Mouse (Mus musculus) forebrain, embryonic 11.5 days (tissue): ENCODE measurements around the gene Msi1. TPM values are rescaled to one million over a fixed set of nuclear protein-coding genes. Genes with fewer than 3 reads are reported as not detected.

Source experiments
- ATAC-seq: fragments of 200-750 bp; cut with Nextera tagmentation; replicated peaks from 2 replicates; pipeline ENCODE4 v1.8.0; 2017; ENCODE audit warnings: moderate TSS enrichment; ENCODE audit not compliant: low FRiP score
- DNase-seq: peaks from one replicate; pipeline ENCODE4 v3.0.0-alpha.2; 2017; ENCODE audit warnings: low spot score
- H3K27ac ChIP-seq: fragments of 300-500 bp; sonication (generic); 2 replicates; pipeline ENCODE4 v1.5.1; 2014; ENCODE audit warnings: low read depth, low read length
- H3K27me3 ChIP-seq: fragments of 300-500 bp; sonication (generic); 2 replicates; pipeline ENCODE4 v1.6.1; 2014; ENCODE audit warnings: mild to moderate bottlenecking, low read length, mixed read lengths; ENCODE audit not compliant: control insufficient read depth, insufficient read depth
- H3K36me3 ChIP-seq: fragments of 300-500 bp; sonication (generic); 2 replicates; pipeline ENCODE4 v1.6.1; 2014; ENCODE audit warnings: mild to moderate bottlenecking, low read length, moderate library complexity, mixed read lengths; ENCODE audit not compliant: control insufficient read depth, insufficient read depth
- H3K4me1 ChIP-seq: fragments of 300-500 bp; sonication (generic); replicated peaks from 2 replicates; pipeline ENCODE4 v1.6.1; 2014; ENCODE audit warnings: low read length, mixed read lengths; ENCODE audit not compliant: control insufficient read depth, insufficient read depth
- H3K4me2 ChIP-seq: fragments of 300-500 bp; sonication (generic); 2 replicates; pipeline ENCODE4 v1.6.1; 2014; ENCODE audit warnings: low read depth, mild to moderate bottlenecking, low read length, moderate library complexity, mixed read lengths; ENCODE audit not compliant: severe bottlenecking
- H3K4me3 ChIP-seq: fragments of 300-500 bp; sonication (generic); 2 replicates; pipeline ENCODE4 v1.5.1; 2014; ENCODE audit warnings: low read depth, low read length
- H3K9ac ChIP-seq: fragments of 300-500 bp; sonication (generic); 2 replicates; pipeline ENCODE4 v1.6.1; 2014; ENCODE audit warnings: low read length
- H3K9me3 ChIP-seq: fragments of 300-500 bp; sonication (generic); 2 replicates; pipeline ENCODE4 v1.6.1; 2016; ENCODE audit warnings: low read length, mixed read lengths; ENCODE audit not compliant: control insufficient read depth
- WGBS: fragments of 180-500 bp; shearing (Covaris S2); extraction: QIAGEN DNeasy Blood & Tissue Kit; methylation state at CpG from one replicate; pipeline ENCODE4 v1.1.7; 2014; 5-methylcytosine and 5-hydroxymethylcytosine counted together
- polyA plus RNA-seq: library from polyadenylated mRNA; unstranded; fragments of >200 nt; fragmentation: Nextera tagmentation; extraction: Ambion mirVana; gene quantifications from 2 replicates; pipeline ENCODE4 v1.2.1, GENCODE M21; 2014

The Msi1 gene
- polyA plus RNA-seq, 1 experiment from 2014 or later, result 219 TPM

GRCm38 (mm10) chr5:115449247-115449646, 19.8 kb downstream of the Msi1 start:
- no peaks in the 10 kb centered on the region for H3K4me1 ChIP-seq
- H3K36me3 ChIP-seq, result peaks cover 52% of the 10 kb centered on the region
- no peaks in the 10 kb centered on the region for H3K27me3 ChIP-seq
- WGBS, result 95% methylated on average over 3 of the region's 3 CpGs
- no peak overlapping the region for H3K4me3 ChIP-seq
- DNase-seq (no peak), ATAC-seq (no peak)
- H3K4me2 ChIP-seq, result no peak overlapping the region
- no peak overlapping the region for H3K27ac ChIP-seq
- H3K9me3 ChIP-seq, result no peaks in the 10 kb centered on the region
- no peak overlapping the region for H3K9ac ChIP-seq

DNA sequence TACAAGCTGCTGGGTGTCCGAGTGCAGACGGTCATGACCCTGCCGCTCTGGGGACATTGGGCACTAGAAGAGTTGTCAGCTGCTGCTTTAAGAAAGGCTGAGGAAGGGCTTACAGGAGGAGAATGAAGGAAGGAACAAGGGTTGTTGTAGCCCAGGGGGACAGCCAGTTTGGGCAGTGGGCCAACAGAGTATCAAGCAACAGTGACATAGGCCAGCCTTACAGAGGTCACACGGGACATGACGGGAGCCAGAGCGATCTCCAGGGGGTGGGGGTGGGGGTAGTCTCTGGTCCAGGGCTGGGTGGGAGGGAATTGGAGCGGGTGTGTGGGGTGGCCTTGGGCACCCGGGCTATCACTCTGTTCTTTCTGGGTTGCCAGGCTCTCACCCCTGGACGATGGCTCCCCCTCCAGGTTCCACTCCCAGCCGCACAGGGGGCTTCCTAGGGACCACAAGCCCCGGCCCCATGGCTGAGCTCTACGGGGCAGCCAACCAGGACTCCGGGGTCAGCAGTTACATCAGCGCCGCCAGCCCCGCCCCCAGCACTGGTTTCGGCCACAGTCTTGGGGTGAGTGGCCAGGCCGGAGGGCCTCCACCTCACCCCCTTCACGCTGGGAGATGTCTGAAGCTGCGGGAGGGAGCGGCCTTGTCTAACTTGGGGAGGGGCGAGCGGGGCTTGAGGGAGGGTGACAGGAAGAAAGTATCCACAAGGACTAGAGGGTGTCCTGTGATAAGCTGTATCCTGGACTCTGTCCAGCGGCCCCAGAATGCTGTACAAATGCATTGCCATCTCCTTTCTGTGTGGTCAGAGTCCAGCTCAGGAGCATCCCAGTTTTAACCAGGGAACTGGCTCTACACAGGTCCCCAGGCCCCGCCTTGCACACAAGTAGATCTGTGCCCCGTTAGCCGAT, 21.3 kb downstream of the Msi1 start:
- no peak overlapping the region for H3K4me3 ChIP-seq
- H3K4me1 ChIP-seq, result no peaks in the 10 kb centered on the region
- H3K27ac ChIP-seq, result no peak overlapping the region
- no peaks in the 10 kb centered on the region for H3K27me3 ChIP-seq
- no peaks in the 10 kb centered on the region for H3K9me3 ChIP-seq
- peaks cover 45% of the 10 kb centered on the region for H3K36me3 ChIP-seq
- ATAC-seq (no peak), DNase-seq (no peak)
- no peak overlapping the region for H3K9ac ChIP-seq
- 93% methylated on average over 27 of the region's 27 CpGs for WGBS
- H3K4me2 ChIP-seq, result no peak overlapping the region

- no peaks in the 10 kb centered on the region for H3K27me3 ChIP-seq
- H3K9ac ChIP-seq, result no peak overlapping the region
- peaks cover 31% of the 10 kb centered on the region for H3K36me3 ChIP-seq
- H3K4me1 ChIP-seq, result no peaks in the 10 kb centered on the region
- 80% methylated on average over 12 of the region's 12 CpGs for WGBS
- no peak for ATAC-seq
- no peak overlapping the region for H3K4me2 ChIP-seq
- no peak overlapping the region for H3K4me3 ChIP-seq
- H3K27ac ChIP-seq, result no peak overlapping the region
- no peak for DNase-seq
- H3K9me3 ChIP-seq, result no peaks in the 10 kb centered on the region
Measured at GRCm38 (mm10) chr5:115454422-115455090, 25.2 kb downstream of the Msi1 start.

DNA sequence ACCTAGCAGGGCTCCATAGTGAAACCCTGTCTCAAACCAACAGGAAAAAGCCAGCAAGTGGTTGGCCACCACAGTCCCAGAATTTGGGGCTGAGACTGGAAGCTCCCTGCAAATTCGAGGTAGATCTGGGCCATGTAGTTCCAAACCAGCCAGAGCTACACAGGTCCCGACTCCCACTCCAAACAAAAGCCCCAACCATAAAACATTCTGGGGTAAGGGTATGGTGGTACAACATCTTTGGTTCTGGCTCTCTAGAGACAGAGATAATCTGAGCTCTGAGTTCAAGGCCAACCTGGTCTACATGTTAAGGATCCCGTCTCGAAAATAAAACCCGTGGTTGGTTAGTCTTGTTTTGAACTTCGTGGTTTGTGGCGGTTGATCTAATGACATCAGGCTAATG, 26.4 kb downstream of the Msi1 start:
- ATAC-seq (0 out of 2 replicates have a peak, but pooled peaks have one; percentile 16), DNase-seq (no peak)
- no peaks in the 10 kb centered on the region for H3K4me1 ChIP-seq
- H3K27ac ChIP-seq, result no peak overlapping the region
- no peaks in the 10 kb centered on the region for H3K9me3 ChIP-seq
- H3K27me3 ChIP-seq, result no peaks in the 10 kb centered on the region
- peaks cover 20% of the 10 kb centered on the region for H3K36me3 ChIP-seq
- no peak overlapping the region for H3K4me3 ChIP-seq
- no peak overlapping the region for H3K9ac ChIP-seq
- no peak overlapping the region for H3K4me2 ChIP-seq
- 82% methylated on average over 7 of the region's 7 CpGs for WGBS

DNA sequence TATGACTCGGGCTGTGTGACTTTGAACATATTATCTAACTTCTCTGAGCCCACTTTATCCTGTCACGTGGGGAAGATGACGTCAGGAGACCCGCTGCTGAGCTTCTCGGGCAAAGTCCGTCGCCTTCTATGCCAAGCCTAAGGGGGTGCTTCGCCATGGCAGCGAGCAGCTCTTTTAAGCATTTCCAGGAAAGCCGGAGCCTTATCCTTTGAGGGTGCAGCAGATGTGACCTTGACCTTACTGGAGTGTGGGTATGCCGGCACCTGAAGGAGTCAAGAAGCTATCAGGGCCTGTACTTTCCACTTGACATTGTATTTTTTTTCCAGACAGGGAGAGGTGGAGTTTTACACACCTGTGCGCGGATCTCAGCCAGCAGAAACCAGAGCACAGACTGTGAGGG, 29.5 kb downstream of the Msi1 start:
- WGBS, result 78% methylated on average over 13 of the region's 13 CpGs
- ATAC-seq (no peak), DNase-seq (no peak)

DNA sequence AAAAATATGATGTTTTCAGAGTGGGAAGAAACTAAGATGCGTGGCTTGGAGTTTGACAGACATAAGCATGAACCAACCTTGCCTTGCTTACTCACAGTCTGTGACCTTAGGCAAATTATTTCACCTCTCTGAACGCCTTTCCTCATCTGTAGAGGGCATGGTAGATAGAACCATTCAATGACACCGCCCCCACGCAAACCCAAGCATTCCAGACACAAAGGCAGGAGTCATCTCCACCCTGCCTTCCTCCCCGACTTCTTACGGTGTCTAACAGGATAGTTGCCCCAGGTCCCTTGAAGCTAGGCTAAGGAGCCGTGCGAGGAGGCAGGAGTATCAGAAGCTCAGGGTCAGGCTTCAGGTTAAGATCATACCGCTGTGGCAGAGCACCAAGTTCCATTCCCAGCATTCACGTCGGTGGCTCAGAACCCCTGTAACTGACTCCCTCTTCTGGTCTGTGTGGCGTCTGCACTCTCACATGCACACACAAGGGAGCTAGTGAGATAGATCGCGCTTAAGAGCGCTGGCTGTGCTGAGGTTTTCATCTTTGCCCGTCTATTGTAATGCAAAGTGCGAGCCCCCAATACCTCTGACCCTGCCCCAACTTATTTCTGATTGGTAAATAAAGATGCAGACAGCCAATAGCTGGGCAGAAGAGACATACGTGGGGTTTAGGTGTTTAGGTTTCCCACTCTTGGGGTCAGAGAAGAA, 35.2 kb downstream of the Msi1 start:
- H3K4me3 ChIP-seq, result no peak overlapping the region
- no peak for ATAC-seq
- no peak overlapping the region for H3K4me2 ChIP-seq
- no peak overlapping the region for H3K9ac ChIP-seq
- no peaks in the 10 kb centered on the region for H3K36me3 ChIP-seq
- no peaks in the 10 kb centered on the region for H3K27me3 ChIP-seq
- DNase-seq, result no peak
- no peaks in the 10 kb centered on the region for H3K4me1 ChIP-seq
- no peak overlapping the region for H3K27ac ChIP-seq
- 79% methylated on average over 18 of the region's 18 CpGs for WGBS
- no peaks in the 10 kb centered on the region for H3K9me3 ChIP-seq

More for the DNA sequence above, 29.5 kb downstream of the Msi1 start:
- Histone ChIP-seq H3K36me3 (peaks cover 6% of the 10 kb centered on the region; the same call in 1 of the 2 replicates), H3K4me3 (no peak overlapping the region), H3K4me1 (no peaks in the 10 kb centered on the region), H3K27me3 (no peaks in the 10 kb centered on the region), H3K4me2 (no peak overlapping the region), H3K27ac (no peak overlapping the region), H3K9ac (no peak overlapping the region), H3K9me3 (no peaks in the 10 kb centered on the region)

- Histone ChIP-seq H3K9me3 (no peaks in the 10 kb centered on the region), H3K4me3 (no peak within 1 kb of the TSS), H3K27me3 (no peaks in the 10 kb centered on the region), H3K27ac (no peak within 1 kb of the TSS), H3K4me1 (no peaks in the 10 kb centered on the region), H3K9ac (no peak within 1 kb of the TSS), H3K4me2 (no peak within 1 kb of the TSS), H3K36me3 (no peaks in the 10 kb centered on the region)
- no peak for DNase-seq
- ATAC-seq, result no peak
- WGBS, result 49% methylated on average over 9 of the region's 9 CpGs
Measured at GRCm38 (mm10) chr5:115465642-115466420, 36.4 kb downstream of the Msi1 start, which contains the start of gene Pla2g1b. Pla2g1b (plus strand) TSS chr5:115466262.

DNA sequence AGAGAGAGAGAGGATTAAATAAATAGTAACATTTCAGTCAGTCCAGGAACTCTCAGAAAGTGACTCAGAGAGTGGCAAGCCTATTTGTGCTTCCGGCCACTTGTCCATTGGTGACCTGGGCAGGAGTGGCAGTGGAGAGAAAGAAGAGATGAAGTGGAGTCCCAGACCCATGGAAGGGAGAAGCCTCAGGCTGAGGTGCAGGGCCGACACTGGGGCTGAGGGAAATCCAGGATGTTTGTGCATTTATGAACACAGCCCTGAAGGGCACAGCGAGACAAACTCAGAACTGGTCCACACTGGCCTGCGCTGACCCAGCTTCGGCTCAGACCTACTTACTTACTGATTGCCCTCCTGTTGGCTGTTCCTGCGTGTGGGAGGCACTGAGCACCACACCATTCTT, 40.4 kb downstream of the Msi1 start:
- Histone ChIP-seq H3K4me3 (no peak overlapping the region), H3K9ac (no peak overlapping the region), H3K4me2 (no peak overlapping the region), H3K9me3 (no peaks in the 10 kb centered on the region), H3K27me3 (no peaks in the 10 kb centered on the region), H3K36me3 (no peaks in the 10 kb centered on the region), H3K27ac (no peak overlapping the region), H3K4me1 (no peaks in the 10 kb centered on the region; the same call in 1 of the 2 replicates)
- ATAC-seq (no peak), DNase-seq (no peak)
- 69% methylated on average over 6 of the region's 6 CpGs for WGBS
